Mouse (Mus musculus) kidney, adult 18-20 months (tissue): Measurements from ENCODE around the gene Mturn.
A peak's percentile ranks its signal among the peaks of the same experiment; 100 is the strongest.

Experiments used
- DNase-seq: peaks from one replicate; pipeline ENCODE4 v3.0.0; 2021

Gene Mturn

DNA sequence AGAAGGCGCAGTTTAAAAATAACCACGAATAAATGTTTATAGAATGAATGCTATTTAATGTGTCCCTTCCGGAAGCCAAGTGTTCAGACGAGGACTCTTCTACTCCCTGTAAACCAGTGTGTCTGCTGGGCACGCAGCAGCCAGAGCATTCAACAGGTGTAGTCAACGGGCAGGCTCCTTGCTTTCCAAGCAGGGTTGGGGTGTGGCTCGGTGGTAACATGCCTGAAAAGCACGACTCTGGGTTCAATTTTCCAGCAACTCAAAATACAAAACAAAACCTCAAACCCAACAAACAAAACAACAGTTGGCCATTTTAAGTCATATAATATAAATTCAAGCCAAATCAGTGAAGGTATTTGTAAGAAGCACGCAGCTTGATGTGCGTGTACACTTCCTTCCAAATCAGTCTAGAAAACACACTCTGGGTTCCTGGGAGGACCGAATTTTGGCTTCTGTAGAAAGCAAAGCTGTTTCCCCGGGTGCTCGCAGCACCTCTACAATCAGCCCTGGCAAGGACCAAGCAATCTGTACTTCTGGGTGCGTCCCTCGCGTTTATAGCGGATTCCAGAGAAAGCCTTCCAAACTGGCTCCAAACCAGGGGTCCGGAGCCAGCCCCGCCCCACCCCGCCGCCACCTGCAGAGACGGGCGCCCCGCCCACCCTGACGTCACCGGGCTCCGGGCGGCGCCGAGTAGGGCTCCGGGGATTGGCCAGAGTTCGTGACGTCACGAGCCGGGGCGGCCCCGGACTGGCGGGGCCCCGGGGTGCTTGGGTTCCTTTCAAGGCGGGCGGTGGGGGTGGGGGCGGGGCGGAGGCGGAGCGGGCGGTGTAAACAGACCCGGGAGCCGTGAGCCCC lies at the start of gene Mturn:
Gene Mturn (plus strand): TSS at position 734 of the 855 bp plus-strand sequence.
- DNase-seq = peak; percentile 100

DNA sequence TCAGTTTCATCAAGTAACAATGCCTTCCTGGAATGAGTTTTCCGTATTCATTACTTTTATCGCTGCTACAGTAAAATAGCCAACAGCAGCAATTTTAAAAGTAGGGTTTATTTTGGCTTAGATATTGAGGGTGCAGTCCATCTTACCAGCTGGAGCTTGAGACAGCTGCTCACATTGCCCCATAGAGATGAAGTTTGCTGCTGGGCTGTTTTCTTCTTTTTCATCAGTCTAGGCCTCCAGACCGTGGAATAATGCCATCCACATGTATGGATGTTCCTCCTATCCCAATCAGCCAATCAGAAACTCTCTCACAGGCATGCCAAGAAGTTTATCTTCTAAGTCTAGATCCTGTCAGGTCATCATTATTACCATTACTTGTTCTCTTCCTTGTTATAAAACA lies 41.5 kb upstream of the Mturn start:
- no peak for DNase-seq

DNA sequence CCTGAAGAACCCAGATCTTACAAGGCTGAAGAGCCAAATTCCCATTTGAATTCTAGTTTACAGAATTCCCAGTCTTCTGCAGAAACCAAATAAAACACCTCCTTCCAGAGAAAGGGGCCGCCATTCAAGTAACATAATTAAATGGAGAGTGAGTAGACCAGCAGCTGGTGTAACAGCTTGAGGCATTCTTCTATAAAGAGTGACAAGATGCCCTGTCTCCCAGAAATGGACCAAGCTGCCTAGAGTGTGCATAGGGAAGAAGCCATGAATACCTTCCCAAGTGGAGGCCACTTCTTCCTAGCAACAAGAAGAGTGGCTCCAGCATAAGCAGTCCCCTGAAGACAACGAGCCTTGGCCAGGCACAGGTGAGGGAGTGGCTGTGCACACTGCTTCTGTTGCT lies 39.5 kb upstream of the Mturn start:
- no peak for DNase-seq

DNA sequence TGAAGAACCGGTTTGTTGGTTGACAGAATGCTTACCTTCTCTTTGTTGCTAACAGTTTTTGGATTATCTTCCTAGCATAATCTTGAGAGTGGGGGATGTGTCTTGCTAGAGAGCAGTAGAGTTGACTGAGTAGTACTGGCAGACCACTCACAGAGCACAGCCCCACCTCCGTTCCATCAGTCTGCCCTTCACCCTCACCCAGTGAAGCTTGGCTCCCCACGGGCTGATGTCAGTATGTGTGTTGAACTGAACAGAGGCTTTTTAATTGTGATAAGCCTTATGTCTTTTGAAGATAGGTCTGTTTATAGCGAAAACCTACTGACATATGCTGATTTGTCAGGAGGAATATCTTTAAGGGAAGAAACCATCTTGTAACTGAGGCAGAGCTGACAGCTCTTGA lies 38.2 kb upstream of the Mturn start:
- no peak for DNase-seq

DNA sequence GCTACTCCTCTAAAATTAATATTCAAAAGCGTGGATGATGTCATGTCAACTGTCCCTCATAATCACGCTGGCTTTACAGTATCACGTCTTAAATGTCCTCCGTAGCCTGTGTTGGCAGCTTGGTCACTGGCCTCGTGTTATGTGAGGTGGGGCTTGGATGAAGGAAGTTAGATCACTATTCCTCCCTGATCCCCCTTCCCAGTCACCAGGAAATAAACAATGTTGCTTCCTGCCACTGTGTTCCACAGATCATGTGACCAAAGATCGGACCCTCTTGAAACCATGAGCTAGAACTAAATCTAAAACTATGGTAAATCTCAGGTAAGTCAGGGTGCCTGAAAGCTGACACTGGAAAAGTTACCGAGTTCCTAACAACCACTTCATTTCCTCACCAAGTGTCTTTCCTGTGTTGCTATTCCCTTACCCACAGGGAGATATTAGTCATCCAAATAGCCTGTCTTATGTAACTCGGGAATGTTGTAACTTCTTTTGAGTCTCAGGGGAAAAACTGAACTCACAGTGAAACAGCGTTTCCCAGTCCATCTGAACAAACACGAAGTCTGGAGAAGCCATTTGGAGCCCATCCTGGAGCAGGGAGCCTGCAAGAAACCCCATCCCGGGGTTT lies 25.8 kb upstream of the Mturn start:
- DNase-seq = no peak

DNA sequence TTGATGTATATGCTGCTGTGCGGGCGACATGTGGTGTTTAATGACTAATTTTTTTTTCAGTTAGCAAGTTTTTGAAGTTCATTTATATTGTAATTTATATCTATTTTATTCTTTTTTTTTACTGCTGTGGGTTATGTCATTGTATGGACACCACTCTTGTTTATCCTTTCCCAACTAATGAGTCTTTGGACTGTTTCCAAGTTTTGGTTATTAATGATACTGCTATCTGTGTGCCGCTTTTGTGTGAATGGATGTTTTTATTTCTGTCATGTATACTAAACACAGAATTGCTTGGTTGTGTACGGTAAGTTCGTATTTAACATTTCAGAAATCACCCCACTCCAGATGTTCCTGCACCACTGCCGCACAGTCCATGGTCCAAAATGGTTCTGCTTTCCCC lies 23.6 kb upstream of the Mturn start:
- DNase-seq = no peak

DNA sequence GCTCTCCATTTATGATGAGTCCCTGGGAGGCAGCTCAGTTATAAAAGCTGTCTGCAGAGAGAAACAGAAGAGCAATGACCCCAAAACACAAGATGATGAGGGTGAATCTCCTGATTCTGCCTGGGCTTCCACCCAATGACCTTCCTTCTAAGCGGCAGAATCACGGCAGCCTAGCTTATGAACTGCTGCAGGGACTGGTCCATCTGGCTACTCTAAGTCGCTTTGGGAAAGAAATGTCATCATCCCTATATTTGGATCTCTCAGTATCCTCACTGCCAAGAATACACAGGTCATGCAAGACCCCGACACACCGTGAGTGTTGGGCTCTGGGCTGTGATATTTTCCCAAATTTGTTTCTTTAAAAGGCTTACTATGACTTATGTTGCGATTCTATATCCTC lies 11.6 kb upstream of the Mturn start:
- no peak for DNase-seq

DNA sequence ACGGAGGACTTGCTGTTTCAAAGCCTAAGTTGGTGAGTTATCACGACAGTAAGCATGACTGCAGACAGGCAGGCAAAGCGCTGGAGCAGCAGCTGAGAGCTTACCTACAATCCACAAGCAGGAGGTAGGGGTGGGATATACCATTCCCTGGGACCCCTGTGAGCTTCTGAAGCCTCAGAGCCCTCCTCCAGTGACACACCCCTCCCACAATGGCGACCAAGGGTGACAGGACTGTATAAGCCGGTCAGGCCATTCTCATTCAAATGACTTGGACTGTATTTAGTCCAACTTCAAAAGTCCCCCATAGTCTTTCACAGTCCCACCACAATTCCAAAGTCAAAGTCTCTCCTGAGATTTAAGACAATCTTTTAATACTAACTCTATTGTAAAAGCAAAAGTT lies 8.5 kb upstream of the Mturn start:
- no peak for DNase-seq

DNA sequence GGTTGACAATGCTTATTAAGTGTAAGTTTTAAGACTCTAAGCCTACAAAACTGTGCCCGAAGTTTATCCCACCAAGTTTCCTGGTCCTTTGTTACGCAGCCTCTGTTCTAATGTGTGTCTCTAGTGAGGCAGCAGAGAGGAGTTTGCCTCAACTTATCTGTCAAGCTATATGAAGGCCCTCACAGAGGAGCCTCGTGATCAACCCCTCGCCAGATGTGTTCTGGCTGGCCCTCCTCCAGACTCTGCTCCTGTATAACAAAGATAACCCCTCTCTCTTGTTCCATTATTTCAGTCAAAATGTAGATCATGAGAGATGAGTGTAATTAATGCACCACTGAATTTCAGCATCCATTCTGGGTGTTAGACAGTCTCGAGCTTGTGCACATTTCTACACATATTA lies 1.7 kb upstream of the Mturn start:
- DNase-seq = no peak

DNA sequence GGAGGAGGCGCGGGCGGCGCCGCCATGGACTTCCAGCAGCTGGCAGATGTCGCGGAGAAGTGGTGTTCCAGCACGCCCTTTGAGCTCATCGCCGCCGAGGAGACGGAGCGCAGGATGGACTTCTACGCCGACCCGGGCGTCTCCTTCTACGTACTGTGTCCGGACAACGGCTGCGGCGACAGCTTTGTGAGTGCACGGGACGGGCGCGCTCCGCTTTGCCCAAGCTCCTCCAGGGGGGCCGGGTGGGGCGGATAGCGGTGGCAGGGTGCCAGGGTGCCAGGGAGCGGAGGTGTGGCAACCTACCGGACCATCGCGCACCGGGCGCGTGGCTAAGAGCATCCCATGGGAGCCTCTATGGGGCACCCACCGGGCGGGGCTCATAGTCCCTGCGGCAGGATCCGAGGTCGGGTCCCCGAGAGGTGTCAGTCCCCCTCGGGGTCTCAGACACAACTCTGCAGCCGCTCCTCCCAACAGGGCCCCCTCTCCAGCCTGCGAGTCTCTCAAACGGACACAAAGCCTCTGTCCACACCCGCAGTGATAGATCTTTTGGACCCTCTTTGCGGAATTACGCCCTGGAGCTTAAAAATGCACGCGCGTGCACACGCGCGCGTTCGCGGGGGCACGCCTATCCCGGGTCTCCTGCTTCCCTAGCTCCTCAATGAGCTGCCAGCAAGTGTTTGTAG lies 463 bp downstream of the Mturn start:
- DNase-seq = no peak

DNA sequence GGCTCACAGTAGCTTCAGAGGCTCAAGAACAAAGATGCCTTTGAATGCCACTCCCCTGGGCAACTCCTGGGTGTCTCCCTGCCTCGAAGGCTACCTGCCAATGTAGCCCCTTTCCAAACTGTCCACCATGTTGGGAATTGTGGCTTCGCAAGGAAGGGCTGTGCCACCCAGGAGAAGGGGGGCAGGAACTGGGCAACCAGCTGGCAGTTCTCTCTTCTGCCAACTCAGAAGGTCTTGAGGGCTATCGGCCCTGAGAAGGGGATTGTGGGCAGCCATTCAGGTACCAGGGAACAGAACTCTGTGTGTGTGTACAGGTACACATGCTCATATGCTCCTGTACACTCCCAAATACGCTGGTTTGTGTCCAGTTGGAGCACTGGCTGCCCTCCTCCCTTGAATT lies 2.7 kb downstream of the Mturn start:
- DNase-seq = no peak

DNA sequence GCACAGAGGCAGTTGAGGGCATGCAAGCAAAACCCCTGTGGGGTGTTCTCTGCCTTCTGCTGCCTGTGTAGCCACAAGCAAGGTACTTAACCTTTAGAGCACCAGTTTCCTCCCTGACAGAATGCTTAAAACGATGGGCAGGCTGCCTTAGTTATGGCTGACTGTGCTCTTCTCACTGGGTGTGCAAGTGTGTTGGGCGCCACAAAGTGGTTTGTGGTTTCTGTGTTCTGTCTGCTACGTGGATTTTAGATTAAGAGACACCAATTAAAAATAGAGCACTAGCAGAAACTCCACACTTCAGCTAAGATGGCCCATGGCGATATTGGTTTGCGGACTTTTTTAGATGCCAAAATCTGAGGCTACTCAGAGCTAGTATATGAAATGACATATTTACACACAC lies 3.7 kb downstream of the Mturn start:
- no peak for DNase-seq

DNA sequence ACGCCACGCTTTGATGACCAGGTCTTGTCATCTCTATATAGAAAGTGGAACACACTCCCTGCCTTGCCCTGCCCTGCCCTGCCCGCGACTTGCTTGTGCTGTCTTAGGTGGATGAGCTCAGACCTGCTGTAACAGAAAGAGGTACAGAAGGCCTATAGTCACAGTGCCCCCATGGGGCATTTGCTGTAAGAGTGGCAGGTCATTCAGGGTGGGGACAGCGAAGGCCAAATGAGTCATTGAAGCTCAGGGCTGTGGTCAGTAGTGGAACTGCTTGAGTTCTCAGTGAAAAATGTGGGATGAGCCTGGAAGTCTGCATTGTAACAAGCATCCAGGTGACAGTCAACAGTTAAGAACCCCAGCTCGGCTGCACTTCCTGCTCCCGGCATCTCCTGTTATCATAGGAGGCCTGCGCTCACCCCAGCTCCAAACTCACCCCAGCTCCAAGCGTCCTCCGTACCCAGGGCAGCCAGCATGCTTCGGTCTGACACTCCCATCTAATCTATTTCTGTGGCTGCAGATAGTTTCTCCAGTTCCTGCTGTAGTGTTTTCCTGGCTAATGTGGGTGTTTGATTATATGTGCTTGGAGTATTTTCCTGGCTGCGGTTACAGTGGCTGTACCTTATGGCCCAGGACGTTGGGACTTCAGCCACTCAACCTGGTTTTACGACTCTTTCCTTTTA lies 4.4 kb downstream of the Mturn start:
- no peak for DNase-seq

DNA sequence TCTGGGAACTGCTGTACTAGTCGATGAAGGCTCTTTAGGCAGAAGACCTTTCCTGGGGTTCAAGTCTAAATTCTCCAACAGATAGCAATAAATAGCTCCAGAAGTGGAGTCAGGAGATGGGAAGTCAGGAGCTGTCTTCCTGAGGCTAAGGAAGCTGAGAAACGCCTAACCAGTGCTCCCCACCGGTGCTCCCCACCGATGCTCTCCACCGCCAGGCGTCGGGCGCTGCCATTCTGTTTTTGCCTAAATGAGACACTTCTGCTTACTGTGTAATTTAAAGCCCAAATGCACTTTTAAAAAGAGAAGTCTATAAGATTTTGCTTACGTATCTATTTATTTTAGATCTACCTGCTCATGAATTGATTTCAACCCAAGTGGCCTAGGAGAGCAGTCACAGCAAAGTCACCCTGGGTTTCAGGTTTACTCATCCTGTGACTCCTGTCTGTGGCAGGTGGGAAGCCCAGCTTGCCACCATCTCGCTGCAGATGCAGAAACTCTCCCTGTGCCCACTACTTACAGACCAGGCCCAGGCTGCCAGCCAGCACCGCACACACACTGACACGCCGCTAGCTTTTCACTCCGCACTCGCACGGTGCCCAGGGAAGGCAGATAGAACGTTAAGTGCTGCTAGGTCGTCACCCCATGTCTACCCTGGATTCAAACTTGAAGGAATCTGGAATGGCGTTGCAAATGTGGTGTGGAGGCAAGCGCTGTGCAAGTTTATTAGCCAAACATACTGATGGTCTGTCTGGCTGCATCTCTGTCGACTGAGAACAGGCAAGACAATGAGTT lies 5.7 kb downstream of the Mturn start:
- DNase-seq = no peak

DNA sequence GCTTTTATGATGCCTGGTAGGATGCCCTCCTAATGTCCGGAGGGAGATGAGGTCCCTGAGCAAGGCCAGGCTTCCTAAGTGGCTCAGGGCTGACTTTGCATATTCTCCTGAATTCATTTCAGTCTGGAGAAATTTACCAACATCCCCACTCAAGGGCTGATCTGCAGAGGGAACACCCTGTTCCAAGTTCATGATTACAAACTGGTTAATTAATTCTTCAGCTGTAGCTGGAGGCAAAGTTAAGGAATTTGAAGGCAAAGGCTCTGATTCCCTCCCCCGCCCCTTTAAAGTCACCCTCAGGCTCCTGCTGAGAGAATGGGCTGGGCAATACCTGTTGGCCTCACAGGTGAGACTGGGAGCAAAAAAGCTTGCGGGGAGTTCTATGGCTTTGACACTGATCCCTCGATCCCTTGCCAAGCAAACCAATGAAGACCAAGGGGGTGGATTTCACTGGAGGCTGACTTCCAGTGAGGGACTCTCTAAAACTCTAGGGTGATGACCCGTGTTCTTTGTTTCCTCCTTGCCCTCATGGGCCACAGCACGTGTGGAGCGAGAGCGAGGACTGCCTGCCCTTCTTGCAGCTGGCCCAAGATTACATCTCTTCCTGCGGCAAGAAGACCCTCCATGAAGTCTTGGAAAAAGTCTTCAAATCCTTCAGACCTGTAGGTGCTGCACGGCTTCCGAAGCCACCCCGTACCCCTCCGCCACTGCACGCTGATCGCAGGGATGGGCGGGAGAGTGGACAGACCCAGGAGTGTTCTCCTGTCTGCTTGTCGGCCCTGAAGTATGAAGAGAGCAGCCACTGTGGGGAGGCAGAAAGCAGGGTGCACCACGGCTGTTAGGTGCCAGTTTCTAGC lies 7.3 kb downstream of the Mturn start:
- DNase-seq = peak; percentile 52

DNA sequence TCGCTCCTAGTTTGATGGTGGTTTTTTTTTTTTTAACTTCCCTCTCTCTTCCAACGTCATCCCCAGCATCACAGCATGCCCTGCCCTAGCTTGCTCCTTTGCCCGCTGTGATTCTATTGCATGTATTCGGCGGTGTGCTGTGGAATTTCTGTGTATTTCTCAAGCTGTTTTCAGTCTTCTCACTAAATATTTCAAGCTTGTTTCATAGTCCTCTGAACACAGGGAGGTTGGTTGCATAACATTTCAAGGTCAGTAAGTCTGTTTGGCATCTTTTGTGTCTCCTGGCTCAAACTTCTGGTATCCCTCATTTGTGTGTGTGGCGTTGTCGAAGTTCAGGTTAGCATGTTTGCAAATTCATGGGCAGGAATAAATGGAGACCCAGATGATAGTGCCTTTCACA lies 8.3 kb downstream of the Mturn start:
- peak; percentile 30 for DNase-seq

DNA sequence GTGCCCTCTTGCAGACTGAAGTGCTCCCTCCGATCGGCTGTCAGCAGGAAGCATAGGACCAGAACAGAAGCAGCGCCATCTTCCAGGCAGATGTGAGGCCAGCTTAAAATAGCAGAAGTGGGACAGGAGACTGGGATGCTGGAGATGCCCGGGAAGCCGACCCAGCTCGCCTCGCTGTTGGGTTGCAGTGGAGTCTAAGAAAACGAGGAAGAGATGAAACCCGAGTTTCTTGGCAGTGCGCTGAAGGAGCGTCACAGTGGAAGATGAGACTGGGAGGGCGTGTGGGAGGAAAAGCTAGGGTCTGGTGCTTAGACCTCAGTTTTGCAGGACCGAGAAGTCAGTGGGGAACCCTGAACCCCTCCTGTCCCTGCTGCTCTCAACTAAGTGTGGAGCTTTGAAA lies 9.4 kb downstream of the Mturn start:
- DNase-seq = no peak

DNA sequence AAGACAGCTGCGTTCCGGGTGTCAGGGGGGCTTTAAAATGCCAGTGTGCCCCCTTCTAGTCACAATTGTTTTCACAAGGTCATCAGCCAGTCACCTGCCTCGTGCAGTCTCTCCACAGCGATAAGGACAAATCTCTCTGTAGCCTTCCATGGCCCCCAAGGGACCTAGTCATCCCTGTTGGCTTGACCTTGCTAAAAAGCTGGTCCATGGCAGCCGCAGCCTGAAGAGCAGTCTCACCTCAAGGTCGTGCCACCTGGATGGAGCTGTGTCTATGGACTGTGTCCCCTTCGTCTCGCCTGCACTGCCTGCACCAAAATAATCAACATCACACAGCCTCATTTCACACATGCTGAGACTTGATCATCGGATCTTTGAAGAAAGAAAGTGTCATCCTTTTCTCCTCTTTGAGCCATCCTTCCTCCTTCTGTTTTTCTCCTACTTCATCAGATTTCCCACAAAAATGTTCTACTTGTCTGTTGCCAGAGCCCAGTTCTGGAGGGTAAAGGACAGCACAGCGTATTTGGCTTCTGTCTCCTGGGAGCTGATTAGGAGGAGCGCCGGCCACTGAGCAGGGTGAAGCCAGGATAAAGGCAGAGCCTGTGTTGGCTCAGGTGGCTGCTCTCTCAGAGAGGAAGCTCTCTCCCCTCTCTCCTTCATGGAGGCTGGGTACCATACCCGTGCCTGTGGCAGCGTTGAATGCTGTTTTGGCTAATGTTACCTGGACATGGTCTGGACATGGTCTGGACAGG lies 10.1 kb downstream of the Mturn start:
- DNase-seq = no peak

DNA sequence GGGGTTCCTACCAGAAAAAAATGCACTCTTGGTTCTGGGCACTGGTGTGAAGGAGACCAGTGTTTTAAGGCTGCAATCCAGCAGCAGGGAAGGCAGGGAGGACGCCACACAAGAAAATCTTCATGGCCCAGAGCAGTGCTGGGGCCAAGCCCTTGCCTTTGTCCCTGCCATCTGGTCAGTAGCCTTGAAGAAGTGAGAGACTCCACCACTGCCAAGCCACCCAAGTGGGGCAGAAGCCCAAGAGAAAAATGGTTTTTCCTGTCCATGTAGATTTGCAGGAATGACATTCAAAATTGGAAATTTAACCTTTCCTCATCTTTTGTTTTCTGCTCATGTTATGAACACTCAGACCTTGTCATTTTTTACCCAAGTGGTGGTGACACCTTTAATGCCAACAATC lies 10.8 kb downstream of the Mturn start:
- no peak for DNase-seq

DNA sequence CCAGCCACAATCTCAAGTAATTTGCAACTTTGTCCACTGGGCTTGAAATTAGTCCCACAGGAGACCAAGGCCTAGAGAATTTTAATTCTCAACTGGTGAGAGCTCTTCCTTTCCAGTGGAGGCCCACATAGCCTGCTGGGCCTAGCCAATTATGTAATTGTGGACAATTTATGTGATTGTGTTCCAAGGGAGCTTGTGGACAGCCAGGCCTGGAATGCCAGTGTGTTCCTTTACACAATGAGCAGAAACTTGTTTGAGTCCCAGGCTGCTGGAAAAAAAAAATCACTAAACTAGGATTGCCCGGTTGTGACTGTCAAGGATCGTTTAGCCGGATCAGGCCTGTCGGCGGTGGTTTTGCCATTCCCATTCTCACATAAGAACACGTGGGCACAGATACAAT lies 11.9 kb downstream of the Mturn start:
- DNase-seq = no peak
